In the genomic region with DNA sequence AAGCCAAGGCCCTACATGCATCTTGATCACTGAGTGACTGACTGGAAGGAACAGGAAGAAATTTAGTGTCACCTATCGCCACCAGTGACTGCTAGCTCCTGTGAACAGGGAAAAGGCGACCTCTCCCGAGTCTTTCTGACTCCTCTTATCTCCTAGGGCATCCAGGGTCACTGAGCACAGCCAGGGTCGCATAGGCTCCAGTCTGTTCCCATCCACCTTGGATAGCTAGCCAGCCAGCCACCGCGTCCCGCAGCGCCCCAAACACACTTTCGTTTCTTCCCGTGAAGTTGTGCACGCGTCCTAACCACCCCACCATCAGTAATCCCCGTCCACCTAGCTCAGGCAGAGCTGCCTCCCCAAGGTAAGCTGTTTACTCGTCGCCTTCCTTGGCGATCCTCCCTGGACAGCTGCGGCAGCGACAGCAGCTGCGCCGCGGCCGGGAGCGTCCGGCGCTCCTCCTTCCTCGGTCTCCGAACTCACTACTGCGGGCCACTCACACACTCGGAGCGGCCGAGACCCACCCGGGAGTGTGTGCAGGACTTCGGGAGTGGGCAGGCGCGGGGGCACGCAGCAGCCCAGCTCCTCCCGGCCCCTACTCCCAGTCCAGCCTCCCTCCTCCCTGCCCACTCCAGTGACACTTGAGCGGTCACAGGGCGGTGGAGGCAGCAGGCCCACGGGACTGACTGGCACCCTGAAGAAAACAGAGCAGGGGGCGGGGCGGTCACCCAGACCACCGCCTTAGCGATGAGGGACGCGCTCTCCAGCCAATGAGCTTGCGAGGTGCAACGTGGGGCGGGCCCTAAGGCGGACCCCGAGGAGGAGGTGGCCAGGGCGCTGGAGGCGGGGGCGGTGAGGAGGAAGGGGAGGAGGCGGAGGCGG, we compare ENCODE assay signal across 8 mouse cellular contexts. TPM values are rescaled to one million over a fixed set of nuclear protein-coding genes. Genes with fewer than 3 reads are reported as not detected.
DNase-seq lines count a peak whose midpoint lies in the region; ATAC-seq lines count a peak whose summit lies in the region.

No protein-coding gene starts in this region.

- peak; percentile 98 for DNase-seq in ZHBTc4 (ENCODE audit: low read depth, low spot score)
- peak; percentile 99 for DNase-seq in gastrocnemius, adult 8-10 months (ENCODE audit: low spot score in 2 of 2)
- peak; percentile 79 for DNase-seq in hindlimb bud, embryonic 11.5 days (ENCODE audit: extremely low spot score, low read depth, low spot score)
- DNase-seq in left cerebral cortex, adult 8-10 months (ENCODE audit: low spot score in 2 of 2), result peak; percentile 98 to 100
- DNase-seq in right cerebral cortex, postnatal 10 days (ENCODE audit: low spot score in 2 of 2), result peak; percentile 99 to 100
- DNase-seq in urinary bladder, postnatal 25 days (ENCODE audit: low spot score), result peak; percentile 100

- H3K36me3 ChIP-seq in megakaryocyte, embryonic 14.5 days (replicated peaks; ENCODE audit: low read length), result no peaks in the 10 kb centered on the region

- peak overlapping the region; percentile 99 for H3K4me3 ChIP-seq in megakaryocyte, embryonic 14.5 days (replicated peaks)

- peaks cover 50% of the 10 kb centered on the region for H3K4me1 ChIP-seq in megakaryocyte, embryonic 14.5 days

- H3K9me3 ChIP-seq in megakaryocyte, embryonic 14.5 days, result no peaks in the 10 kb centered on the region

- no peaks in the 10 kb centered on the region for H3K27me3 ChIP-seq in megakaryocyte, embryonic 14.5 days (replicated peaks)

- ATAC-seq in common myeloid progenitor, adult 5-6 weeks (replicated peaks; ENCODE audit: low read depth, poor library complexity, severe bottlenecking), result peak; percentile 90

RNA-seq across cellular contexts. Expression of gene Ppp3ca, which starts 0.5 kb away (rescaled TPM):
- total RNA-seq in common myeloid progenitor, adult 5-6 weeks (2017), result 35.6 and 45.0 TPM in 2 replicates
- 100 to 1,000 TPM; 161 to 203 (median 178) TPM for total RNA-seq in gastrocnemius, adult 8-10 months (2022)
- 100 to 1,000 TPM; 870 to 989 (median 929) TPM for total RNA-seq in left cerebral cortex, adult 8-10 months (2022)
- polyA plus RNA-seq in megakaryocyte, embryonic 14.5 days (2012; ENCODE audit: insufficient read depth, low replicate concordance), result 42.7 and 107 TPM in 2 replicates

Comparison
In these comparisons a context has a peak if more than half of its experiments do, and no peak if none do; other contexts are left out.
1. Peak in every context shown above with its lines: DNase-seq, ATAC-seq and H3K4me3 ChIP-seq.
2. RNA of gene Ppp3ca, which starts 0.5 kb away (total RNA-seq): 870 to 989 TPM in left cerebral cortex, adult 8-10 months; 161 to 203 TPM in gastrocnemius, adult 8-10 months and 35.6 to 45.0 TPM in common myeloid progenitor, adult 5-6 weeks; every median in the first group is over 4 times any median in the second.